Mouse (Mus musculus): ENCODE measurements around the gene Lin37.

GRCm38 (mm10) chr7:30600651-30601050 is 41.0 kb upstream of the Lin37 start:
- TF ChIP-seq CTCF (IDR thresholded peaks at IDR 0.05; ENCODE audit: low read depth, low read length) (no peak), POLR2AphosphoS5 (IDR thresholded peaks at IDR 0.05; ENCODE audit: insufficient replicate concordance, low read depth, low read length) (no peak), TAL1 (conservative IDR thresholded peaks at IDR 0.05; ENCODE audit: low read depth, low read length) (no peak), GATA2 (IDR thresholded peaks at IDR 0.05; ENCODE audit: borderline replicate concordance, low read depth, low read length) (no peak), GATA1 (IDR thresholded peaks at IDR 0.05; ENCODE audit: borderline replicate concordance, low read length) (no peak)

Data from G1E (cell line).